Mouse (Mus musculus): ENCODE data around the gene Pvr.
A peak's percentile ranks its signal among the peaks of the same experiment; 100 is the strongest.
"Not testable (repeated sequence)": the region's sequence is repeated elsewhere in the genome, so short reads cannot be mapped to it uniquely, and the experiment has no call there.

The Pvr gene

GRCm38 (mm10) chr7:19932877-19933809 is 12.2 kb upstream of the Pvr start:
- peak; percentile 63 for DNase-seq

- no peak for DNase-seq
Observed at GRCm38 (mm10) chr7:19932133-19932876, 11.3 kb upstream of the Pvr start.

- DNase-seq, result not testable (repeated sequence)
Observed at GRCm38 (mm10) chr7:19930481-19930880, 9.5 kb upstream of the Pvr start.

GRCm38 (mm10) chr7:19928486-19928885 is 7.5 kb upstream of the Pvr start:
- no peak for DNase-seq

GRCm38 (mm10) chr7:19926849-19927480 is 6.0 kb upstream of the Pvr start:
- peak; percentile 56 for DNase-seq

- DNase-seq, result no peak
Observed at GRCm38 (mm10) chr7:19925376-19925775, 4.4 kb upstream of the Pvr start.

- DNase-seq, result no peak
Observed at GRCm38 (mm10) chr7:19923797-19924196, 2.8 kb upstream of the Pvr start.

- no peak for DNase-seq
Observed at GRCm38 (mm10) chr7:19923354-19923753, 2.4 kb upstream of the Pvr start.

GRCm38 (mm10) chr7:19920166-19920505 is 824 bp downstream of the Pvr start:
- no peak for DNase-seq

- no peak for DNase-seq
Observed at GRCm38 (mm10) chr7:19914558-19914957, 6.4 kb downstream of the Pvr start.

- DNase-seq, result no peak
Observed at GRCm38 (mm10) chr7:19911695-19912524, 9.1 kb downstream of the Pvr start.

GRCm38 (mm10) chr7:19911292-19911658 is 9.7 kb downstream of the Pvr start:
- no peak for DNase-seq

GRCm38 (mm10) chr7:19910421-19911291 is 10.3 kb downstream of the Pvr start:
- peak; percentile 85 for DNase-seq

- peak; percentile 50 for DNase-seq
Observed at GRCm38 (mm10) chr7:19889881-19890280, 31.1 kb downstream of the Pvr start.

- no peak for DNase-seq
Observed at GRCm38 (mm10) chr7:19887849-19888248, 33.1 kb downstream of the Pvr start, which contains the start of gene Ceacam19. TSS of gene Ceacam19 (minus strand) at chr7:19887965.

GRCm38 (mm10) chr7:19880754-19881153 is 40.2 kb downstream of the Pvr start:
- DNase-seq, result no peak

GRCm38 (mm10) chr7:19876781-19877425 is 44.1 kb downstream of the Pvr start:
- no peak for DNase-seq

- peak; percentile 65 for DNase-seq
Observed at GRCm38 (mm10) chr7:19875948-19876682, 44.8 kb downstream of the Pvr start.

- peak; percentile 60 for DNase-seq
Observed at GRCm38 (mm10) chr7:19871943-19872601, 48.9 kb downstream of the Pvr start.
